Mouse (Mus musculus): ENCODE measurements around the gene Glt8d1. TPM values are rescaled to one million over a fixed set of nuclear protein-coding genes. Genes with fewer than 3 reads are reported as not detected.

The Glt8d1 gene
- polyA plus RNA-seq (2012; ENCODE audit: low replicate concordance): 2.4 and 4.0 TPM in 2 replicates

GRCm38 (mm10) chr14:31001307-31002205 is at the start of gene Glt8d1, which contains the start of gene Spcs1:
Gene Glt8d1, plus strand, starts transcription at chr14:31001400.
Gene Spcs1, minus strand, starts transcription at chr14:31001672.

DNA sequence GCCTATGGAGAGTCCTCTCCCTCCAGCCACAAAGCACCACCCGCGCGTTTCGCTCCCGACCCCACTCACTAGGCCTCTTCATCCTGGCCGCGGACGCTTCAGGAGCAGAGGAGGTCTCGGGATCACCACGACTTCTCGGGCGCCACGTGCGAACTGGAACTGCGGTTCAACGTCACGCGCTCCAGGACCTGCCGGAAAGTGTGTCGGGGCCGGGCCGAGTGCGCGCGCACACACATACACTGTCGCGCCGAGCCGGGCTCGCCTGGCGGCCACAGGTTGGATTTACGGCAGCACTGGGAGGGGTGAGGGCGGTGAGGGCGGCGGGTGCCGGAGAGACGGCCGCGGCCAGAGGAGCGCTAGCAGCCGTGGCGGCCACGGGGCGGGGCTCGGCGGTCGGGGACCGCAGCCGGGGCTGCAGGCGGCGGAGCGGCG is 17.7 kb downstream of the Glt8d1 start, which contains the start of the genes Pbrm1 and Gnl3:
Gene Pbrm1 (plus strand): TSS at position 279 of the 432 bp plus-strand sequence.
Gene Gnl3 (minus strand): TSS at position 293 of the 432 bp plus-strand sequence.

Other genes with a start within 250 kb of the Glt8d1 start
- gene Tmem110, start 175.8 kb upstream of the Glt8d1 start, polyA plus RNA-seq (2012; ENCODE audit: low replicate concordance): 18.3 and 50.0 TPM in 2 replicates
- not detected in 2 replicates for gene Mustn1, start 122.2 kb upstream of the Glt8d1 start, polyA plus RNA-seq (2012; ENCODE audit: low replicate concordance)
- gene Itih4, start 114.9 kb upstream of the Glt8d1 start, polyA plus RNA-seq (2012; ENCODE audit: low replicate concordance): not detected in 2 replicates
- 0.17 TPM in 1 of 2 replicates, not detected in the other for gene Itih3, start 77.6 kb upstream of the Glt8d1 start, polyA plus RNA-seq (2012; ENCODE audit: low replicate concordance)
- gene Itih1, start 58.1 kb upstream of the Glt8d1 start, polyA plus RNA-seq (2012; ENCODE audit: low replicate concordance): not detected in 2 replicates
- 2.5 and 3.4 TPM in 2 replicates for gene Nek4, start 50.0 kb upstream of the Glt8d1 start, polyA plus RNA-seq (2012; ENCODE audit: low replicate concordance)
- gene Spcs1, start 272 bp downstream of the Glt8d1 start, polyA plus RNA-seq (2012; ENCODE audit: low replicate concordance): 15.1 and 44.4 TPM in 2 replicates
- 7.6 and 21.7 TPM in 2 replicates for gene Pbrm1, start 17.7 kb downstream of the Glt8d1 start, polyA plus RNA-seq (2012; ENCODE audit: low replicate concordance)
- 5.0 and 14.9 TPM in 2 replicates for gene Gnl3, start 17.8 kb downstream of the Glt8d1 start, polyA plus RNA-seq (2012; ENCODE audit: low replicate concordance)
- gene Smim4, start 127.6 kb downstream of the Glt8d1 start, polyA plus RNA-seq (2012; ENCODE audit: low replicate concordance): 48.2 and 72.9 TPM in 2 replicates
- gene Nt5dc2, start 129.7 kb downstream of the Glt8d1 start, polyA plus RNA-seq (2012; ENCODE audit: low replicate concordance): 40.8 and 99.2 TPM in 2 replicates
- 2.1 and 4.2 TPM in 2 replicates for gene Stab1, start 167.2 kb downstream of the Glt8d1 start, polyA plus RNA-seq (2012; ENCODE audit: low replicate concordance)
- gene Tnnc1, start 206.9 kb downstream of the Glt8d1 start, polyA plus RNA-seq (2012; ENCODE audit: low replicate concordance): 0.26 TPM in 1 of 2 replicates, not detected in the other
- gene Nisch, start 215.5 kb downstream of the Glt8d1 start, polyA plus RNA-seq (2012; ENCODE audit: low replicate concordance): 128 and 175 TPM in 2 replicates
- gene Sema3g, start 216.5 kb downstream of the Glt8d1 start, polyA plus RNA-seq (2012; ENCODE audit: low replicate concordance): 0.21 and 0.60 TPM in 2 replicates
- gene Phf7, start 249.9 kb downstream of the Glt8d1 start, polyA plus RNA-seq (2012; ENCODE audit: low replicate concordance): 1.8 and 3.5 TPM in 2 replicates